Mouse (Mus musculus): ENCODE results near the gene Ift27.

GRCm38 (mm10) chr15:78119704-78120103, 54.2 kb downstream of the Ift27 start, which contains the start of gene Cacng2:
- TF ChIP-seq POLR2A (IDR thresholded peaks at IDR 0.05; ENCODE audit: low read depth, low read length): no peak
- TF ChIP-seq CTCF (conservative IDR thresholded peaks at IDR 0.05; ENCODE audit: insufficient read depth, insufficient read length, low read depth, low read length): no peak
